Mouse (Mus musculus) liver, embryonic 15.5 days (tissue): ENCODE results near the gene Cyp3a16. TPM values are rescaled to one million over a fixed set of nuclear protein-coding genes. Genes with fewer than 3 reads are reported as not detected.
"Not testable (repeated sequence)": the region's sequence is repeated elsewhere in the genome, so short reads cannot be mapped to it uniquely, and the experiment has no call there.

Experiments
- ATAC-seq: fragments of 200-750 bp; cut with Nextera tagmentation; 2 replicates; pipeline ENCODE4 v1.8.0; 2017; ENCODE audit warnings: moderate number of reproducible peaks, mild to moderate bottlenecking, moderate library complexity; ENCODE audit not compliant: insufficient read depth
- H3K27ac ChIP-seq: fragments of 300-500 bp; sonication (generic); replicated peaks from 2 replicates; pipeline ENCODE4 v1.5.1; 2015; ENCODE audit warnings: mild to moderate bottlenecking, inconsistent platforms
- H3K27me3 ChIP-seq: fragments of 300-500 bp; sonication (generic); 2 replicates; pipeline ENCODE4 v1.6.1; 2015; ENCODE audit warnings: mild to moderate bottlenecking, inconsistent platforms
- H3K36me3 ChIP-seq: fragments of 300-500 bp; sonication (generic); replicated peaks from 2 replicates; pipeline ENCODE4 v1.6.1; 2015; ENCODE audit warnings: moderate library complexity, mild to moderate bottlenecking, inconsistent platforms
- H3K4me1 ChIP-seq: fragments of 300-500 bp; sonication (generic); replicated peaks from 2 replicates; pipeline ENCODE4 v1.6.1; 2015; ENCODE audit warnings: inconsistent platforms
- H3K4me2 ChIP-seq: fragments of 300-500 bp; sonication (generic); 2 replicates; pipeline ENCODE4 v1.6.1; 2015; ENCODE audit warnings: moderate library complexity, mild to moderate bottlenecking, inconsistent platforms
- H3K4me3 ChIP-seq: fragments of 300-500 bp; sonication (generic); replicated peaks from 2 replicates; pipeline ENCODE4 v1.5.1; 2015; ENCODE audit warnings: mild to moderate bottlenecking, inconsistent platforms
- H3K9ac ChIP-seq: fragments of 300-500 bp; sonication (generic); 2 replicates; pipeline ENCODE4 v1.6.1; 2015; ENCODE audit warnings: moderate library complexity, mild to moderate bottlenecking, inconsistent platforms
- H3K9me3 ChIP-seq: fragments of 300-500 bp; sonication (generic); replicated peaks from 2 replicates; pipeline ENCODE4 v1.6.1; 2016; ENCODE audit warnings: inconsistent platforms
- WGBS: fragments of 180-500 bp; shearing (Covaris S2); methylation state at CpG from one replicate; pipeline ENCODE4 v1.1.7; 2015; ENCODE audit warnings: mixed read lengths; ENCODE audit not compliant: insufficient replicate concordance; 5-methylcytosine and 5-hydroxymethylcytosine counted together
- polyA plus RNA-seq: library from polyadenylated mRNA; unstranded; fragments of >200 nt; fragmentation: Nextera tagmentation; extraction: Ambion mirVana; gene quantifications from 2 replicates; pipeline ENCODE4 v1.2.1, GENCODE M21; 2015

Gene Cyp3a16
- 4.2 and 5.9 TPM in 2 replicates for polyA plus RNA-seq

GRCm38 (mm10) chr5:145469623-145470022, at the start of gene Cyp3a16:
TSS of gene Cyp3a16 (minus strand) at chr5:145469723.
- not testable (repeated sequence) for H3K27ac ChIP-seq, H3K9ac ChIP-seq, H3K27me3 ChIP-seq, H3K4me1 ChIP-seq, H3K36me3 ChIP-seq, H3K9me3 ChIP-seq, ATAC-seq
- peak within 1 kb of the TSS; percentile 22 for H3K4me3 ChIP-seq
- 42% methylated on average over 2 of the region's 2 CpGs for WGBS
- H3K4me2 ChIP-seq = peak within 1 kb of the TSS; percentile 8; the same call in 1 of the 2 replicates

- Histone ChIP-seq H3K4me2 (no peak overlapping the region), H3K4me1 (no peaks in the 10 kb centered on the region), H3K27ac (no peak overlapping the region), H3K36me3 (no peaks in the 10 kb centered on the region), H3K9ac (no peak overlapping the region), H3K27me3 (no peaks in the 10 kb centered on the region), H3K4me3 (no peak overlapping the region), H3K9me3 (no peaks in the 10 kb centered on the region)
- ATAC-seq = no peak
- no CpG with 5 or more reads among the region's 6 CpGs for WGBS
These were observed 20.8 kb upstream of the Cyp3a16 start for GRCm38 (mm10) chr5:145490300-145490699.

- WGBS = 36% methylated on average over 5 of the region's 5 CpGs
- no peaks in the 10 kb centered on the region for H3K9me3 ChIP-seq
- H3K4me2 ChIP-seq = no peak overlapping the region
- ATAC-seq = no peak
- H3K9ac ChIP-seq = no peak overlapping the region
- no peaks in the 10 kb centered on the region for H3K27me3 ChIP-seq
- H3K27ac ChIP-seq = no peak overlapping the region
- no peak overlapping the region for H3K4me3 ChIP-seq
- H3K36me3 ChIP-seq = no peaks in the 10 kb centered on the region
- no peaks in the 10 kb centered on the region for H3K4me1 ChIP-seq
These were observed 5.0 kb downstream of the Cyp3a16 start for GRCm38 (mm10) chr5:145464304-145465088.

- no peaks in the 10 kb centered on the region for H3K4me1 ChIP-seq
- ATAC-seq = no peak
- H3K9ac ChIP-seq = no peak overlapping the region
- H3K4me2 ChIP-seq = no peak overlapping the region
- no peak overlapping the region for H3K4me3 ChIP-seq
- no peaks in the 10 kb centered on the region for H3K36me3 ChIP-seq
- WGBS = 60% methylated on average over 4 of the region's 4 CpGs
- no peaks in the 10 kb centered on the region for H3K27me3 ChIP-seq
- no peak overlapping the region for H3K27ac ChIP-seq
- H3K9me3 ChIP-seq = 0 out of 2 replicates have a peak, but pooled peaks cover 3% of the 10 kb centered on the region
These were observed 7.2 kb downstream of the Cyp3a16 start for GRCm38 (mm10) chr5:145462321-145462720.

GRCm38 (mm10) chr5:145454389-145454788, 15.1 kb downstream of the Cyp3a16 start:
- 0 out of 2 replicates have a peak, but pooled peaks cover 3% of the 10 kb centered on the region for H3K36me3 ChIP-seq
- H3K9ac ChIP-seq = no peak overlapping the region
- no peaks in the 10 kb centered on the region for H3K27me3 ChIP-seq
- WGBS = 59% methylated on average over 4 of the region's 4 CpGs
- 0 out of 2 replicates have a peak, but pooled peaks cover 3% of the 10 kb centered on the region for H3K9me3 ChIP-seq
- ATAC-seq = no peak
- H3K27ac ChIP-seq = no peak overlapping the region
- H3K4me3 ChIP-seq = no peak overlapping the region
- no peaks in the 10 kb centered on the region for H3K4me1 ChIP-seq
- H3K4me2 ChIP-seq = no peak overlapping the region

- ATAC-seq = no peak
- Histone ChIP-seq H3K27ac (no peak overlapping the region), H3K9me3 (no peaks in the 10 kb centered on the region), H3K4me1 (no peaks in the 10 kb centered on the region), H3K4me2 (no peak overlapping the region), H3K27me3 (no peaks in the 10 kb centered on the region), H3K9ac (no peak overlapping the region), H3K4me3 (no peak overlapping the region), H3K36me3 (no peaks in the 10 kb centered on the region)
- 49% methylated on average over 1 of the region's 1 CpGs for WGBS
These were observed 35.8 kb downstream of the Cyp3a16 start for GRCm38 (mm10) chr5:145433688-145434087.

- H3K9me3 ChIP-seq = no peaks in the 10 kb centered on the region
- ATAC-seq = peak; percentile 42
- H3K36me3 ChIP-seq = no peaks in the 10 kb centered on the region
These were observed 38.5 kb downstream of the Cyp3a16 start for GRCm38 (mm10) chr5:145431004-145431403.

GRCm38 (mm10) chr5:145422287-145422686, 47.2 kb downstream of the Cyp3a16 start:
- no peak for ATAC-seq
- H3K9ac ChIP-seq = no peak overlapping the region
- WGBS = 50% methylated on average over 1 of the region's 1 CpGs
- H3K4me2 ChIP-seq = no peak overlapping the region
- no peak overlapping the region for H3K4me3 ChIP-seq
- H3K27me3 ChIP-seq = no peaks in the 10 kb centered on the region
- H3K9me3 ChIP-seq = no peaks in the 10 kb centered on the region
- H3K27ac ChIP-seq = no peak overlapping the region
- no peaks in the 10 kb centered on the region for H3K36me3 ChIP-seq
- H3K4me1 ChIP-seq = no peaks in the 10 kb centered on the region

More at GRCm38 (mm10) chr5:145431004-145431403, 38.5 kb downstream of the Cyp3a16 start:
- no peak overlapping the region for H3K9ac ChIP-seq
- H3K4me2 ChIP-seq = no peak overlapping the region
- H3K4me1 ChIP-seq = no peaks in the 10 kb centered on the region
- no peak overlapping the region for H3K27ac ChIP-seq
- no peak overlapping the region for H3K4me3 ChIP-seq
- no peaks in the 10 kb centered on the region for H3K27me3 ChIP-seq

GRCm38 (mm10) chr5:145415416-145415815, 54.1 kb downstream of the Cyp3a16 start:
- not testable (repeated sequence) for H3K27me3 ChIP-seq, H3K27ac ChIP-seq, H3K4me1 ChIP-seq, H3K9me3 ChIP-seq, H3K4me2 ChIP-seq, H3K36me3 ChIP-seq, H3K9ac ChIP-seq, H3K4me3 ChIP-seq, ATAC-seq
- 61% methylated on average over 9 of the region's 9 CpGs for WGBS

Other genes with a start within 250 kb of the Cyp3a16 start
- gene Zfp655, start 238.0 kb downstream of the Cyp3a16 start, polyA plus RNA-seq = 17.8 and 18.0 TPM in 2 replicates
- gene Zscan25, start 189.2 kb downstream of the Cyp3a16 start, polyA plus RNA-seq = 0.13 and 0.14 TPM in 2 replicates
- 0.07 TPM in 1 of 2 replicates, not detected in the other for gene Cyp3a57, start 124.4 kb downstream of the Cyp3a16 start, polyA plus RNA-seq
- not detected in 2 replicates for gene Cyp3a41b, start 115.0 kb upstream of the Cyp3a16 start, polyA plus RNA-seq